Mouse (Mus musculus) embryonic facial prominence, embryonic 14.5 days (tissue): ENCODE results near the gene Nucb1. TPM values are rescaled to one million over a fixed set of nuclear protein-coding genes. Genes with fewer than 3 reads are reported as not detected.

ENCODE experiments used
- ATAC-seq: fragments of 200-750 bp; cut with Nextera tagmentation; 2 replicates; pipeline ENCODE4 v1.8.0; 2017; ENCODE audit warnings: low read depth, moderate number of reproducible peaks, moderate TSS enrichment
- DNase-seq: peaks from one replicate; pipeline ENCODE4 v3.0.0-alpha.2; 2015; ENCODE audit warnings: low spot score
- H3K27ac ChIP-seq: fragments of 300-500 bp; sonication (generic); replicated peaks from 2 replicates; pipeline ENCODE4 v1.5.1; 2014; ENCODE audit warnings: low read depth, mild to moderate bottlenecking, low read length, moderate library complexity
- H3K27me3 ChIP-seq: fragments of 300-500 bp; sonication (generic); replicated peaks from 2 replicates; pipeline ENCODE4 v1.6.1; 2014; ENCODE audit warnings: low read length; ENCODE audit not compliant: control insufficient read depth, insufficient read depth
- H3K36me3 ChIP-seq: fragments of 300-500 bp; sonication (generic); 2 replicates; pipeline ENCODE4 v1.6.1; 2014; ENCODE audit warnings: low read length, mixed read lengths; ENCODE audit not compliant: control insufficient read depth, insufficient read depth
- H3K4me1 ChIP-seq: fragments of 300-500 bp; sonication (generic); 2 replicates; pipeline ENCODE4 v1.6.1; 2014; ENCODE audit warnings: antibody characterized with exemption, low read length; ENCODE audit not compliant: control insufficient read depth, insufficient read depth
- H3K4me2 ChIP-seq: fragments of 300-500 bp; sonication (generic); 2 replicates; pipeline ENCODE4 v1.6.1; 2014; ENCODE audit warnings: low read depth, mild to moderate bottlenecking, low read length, moderate library complexity, mixed read lengths
- H3K4me3 ChIP-seq: fragments of 300-500 bp; sonication (generic); 2 replicates; pipeline ENCODE4 v1.5.1; 2014; ENCODE audit warnings: low read depth, mild to moderate bottlenecking, low read length
- H3K9ac ChIP-seq: fragments of 300-500 bp; sonication (generic); 2 replicates; pipeline ENCODE4 v1.6.1; 2014; ENCODE audit warnings: low read depth, mild to moderate bottlenecking, low read length, moderate library complexity, mixed read lengths
- H3K9me3 ChIP-seq: fragments of 300-500 bp; sonication (generic); 2 replicates; pipeline ENCODE4 v1.6.1; 2016; ENCODE audit warnings: low read length; ENCODE audit not compliant: control insufficient read depth
- WGBS: fragments of 180-500 bp; shearing (Covaris S2); extraction: QIAGEN DNeasy Blood & Tissue Kit; methylation state at CpG from one replicate; pipeline ENCODE4 v1.1.7; 2014; 5-methylcytosine and 5-hydroxymethylcytosine counted together
- polyA plus RNA-seq: library from polyadenylated mRNA; unstranded; fragments of >200 nt; fragmentation: Nextera tagmentation; extraction: Ambion mirVana; gene quantifications from 2 replicates; pipeline ENCODE4 v1.2.1, GENCODE M21; 2014

Nucb1 gene
- polyA plus RNA-seq = 209 and 236 TPM in 2 replicates

- peaks cover 28% of the 10 kb centered on the region for H3K36me3 ChIP-seq
- peak within 1 kb of the TSS; percentile 81 for H3K9ac ChIP-seq
- under 1% methylated on average over 44 of the region's 44 CpGs for WGBS
- peak within 1 kb of the TSS; percentile 89 for H3K27ac ChIP-seq
- peak within 1 kb of the TSS; percentile 98 for H3K4me2 ChIP-seq
- H3K4me1 ChIP-seq = peaks cover 10% of the 10 kb centered on the region
- H3K4me3 ChIP-seq = peak within 1 kb of the TSS; percentile 74
- DNase-seq (peak; percentile 98), ATAC-seq (peak; percentile 91)
- no peaks in the 10 kb centered on the region for H3K9me3 ChIP-seq
- H3K27me3 ChIP-seq = no peaks in the 10 kb centered on the region
Observed at GRCm38 (mm10) chr7:45509912-45510787, at the start of gene Nucb1. TSS of gene Nucb1 (minus strand) at chr7:45510406.

- 43% methylated on average over 6 of the region's 6 CpGs for WGBS
- peaks cover 6% of the 10 kb centered on the region for H3K4me1 ChIP-seq
- H3K9me3 ChIP-seq = no peaks in the 10 kb centered on the region
- H3K9ac ChIP-seq = no peak overlapping the region
- H3K36me3 ChIP-seq = no peaks in the 10 kb centered on the region
- H3K27me3 ChIP-seq = no peaks in the 10 kb centered on the region
- H3K4me2 ChIP-seq = no peak overlapping the region
- H3K4me3 ChIP-seq = no peak overlapping the region
- H3K27ac ChIP-seq = no peak overlapping the region
- ATAC-seq (no peak), DNase-seq (no peak)
Observed at GRCm38 (mm10) chr7:45558907-45559306, 48.7 kb upstream of the Nucb1 start.

GRCm38 (mm10) chr7:45555787-45556186 lies 45.6 kb upstream of the Nucb1 start:
- ATAC-seq (peak; percentile 41; the same call in 1 of the 2 replicates), DNase-seq (peak; percentile 72)
- no peak overlapping the region for H3K27ac ChIP-seq
- H3K9me3 ChIP-seq = no peaks in the 10 kb centered on the region
- no peaks in the 10 kb centered on the region for H3K36me3 ChIP-seq
- no peak overlapping the region for H3K4me2 ChIP-seq
- H3K4me1 ChIP-seq = no peaks in the 10 kb centered on the region
- WGBS = 26% methylated on average over 8 of the region's 8 CpGs
- no peak overlapping the region for H3K4me3 ChIP-seq
- H3K27me3 ChIP-seq = no peaks in the 10 kb centered on the region
- H3K9ac ChIP-seq = no peak overlapping the region; the same call in 1 of the 2 replicates

GRCm38 (mm10) chr7:45554744-45555143 lies 44.5 kb upstream of the Nucb1 start, which contains the start of gene Hsd17b14:
TSS of gene Hsd17b14 (plus strand) at chr7:45554893.
- Histone ChIP-seq H3K36me3 (no peaks in the 10 kb centered on the region), H3K9ac (peak within 1 kb of the TSS; percentile 48), H3K4me3 (no peak within 1 kb of the TSS), H3K27me3 (no peaks in the 10 kb centered on the region), H3K4me1 (no peaks in the 10 kb centered on the region), H3K27ac (no peak within 1 kb of the TSS), H3K4me2 (no peak within 1 kb of the TSS), H3K9me3 (no peaks in the 10 kb centered on the region)
- WGBS = 15% methylated on average over 8 of the region's 8 CpGs
- ATAC-seq (no peak), DNase-seq (no peak)

DNA sequence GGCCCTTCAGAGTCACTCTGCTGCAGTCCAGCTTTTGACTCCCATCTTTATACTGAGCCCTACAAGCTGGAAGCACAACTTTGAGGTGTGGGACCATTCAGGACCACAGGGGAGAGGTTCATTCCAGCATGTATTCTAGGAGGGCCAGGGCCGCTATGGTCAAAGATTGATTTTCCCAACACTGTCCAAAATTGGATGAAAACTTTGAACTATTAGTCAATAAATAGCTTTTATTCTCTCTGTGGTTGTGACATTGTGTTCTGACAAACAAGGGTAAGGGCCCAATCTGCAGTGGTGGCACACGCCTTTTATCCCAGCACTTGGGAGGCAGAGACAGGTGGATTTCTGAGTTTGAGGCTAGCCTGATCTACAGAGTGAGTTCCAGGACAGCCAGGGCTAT lies 43.8 kb upstream of the Nucb1 start:
- Histone ChIP-seq H3K36me3 (no peaks in the 10 kb centered on the region), H3K27ac (no peak overlapping the region), H3K9ac (no peak overlapping the region), H3K9me3 (no peaks in the 10 kb centered on the region), H3K4me3 (no peak overlapping the region), H3K4me1 (no peaks in the 10 kb centered on the region), H3K4me2 (no peak overlapping the region), H3K27me3 (no peaks in the 10 kb centered on the region)
- ATAC-seq (no peak), DNase-seq (no peak)
- WGBS = 90% methylated on average over 2 of the region's 2 CpGs

GRCm38 (mm10) chr7:45553519-45553918 lies 43.3 kb upstream of the Nucb1 start:
- DNase-seq (no peak), ATAC-seq (no peak)
- no peak overlapping the region for H3K4me3 ChIP-seq
- no peak overlapping the region for H3K9ac ChIP-seq
- no peaks in the 10 kb centered on the region for H3K9me3 ChIP-seq
- no peak overlapping the region for H3K27ac ChIP-seq
- H3K4me2 ChIP-seq = no peak overlapping the region
- no peaks in the 10 kb centered on the region for H3K36me3 ChIP-seq
- WGBS = 69% methylated on average over 8 of the region's 8 CpGs
- no peaks in the 10 kb centered on the region for H3K4me1 ChIP-seq
- no peaks in the 10 kb centered on the region for H3K27me3 ChIP-seq

DNA sequence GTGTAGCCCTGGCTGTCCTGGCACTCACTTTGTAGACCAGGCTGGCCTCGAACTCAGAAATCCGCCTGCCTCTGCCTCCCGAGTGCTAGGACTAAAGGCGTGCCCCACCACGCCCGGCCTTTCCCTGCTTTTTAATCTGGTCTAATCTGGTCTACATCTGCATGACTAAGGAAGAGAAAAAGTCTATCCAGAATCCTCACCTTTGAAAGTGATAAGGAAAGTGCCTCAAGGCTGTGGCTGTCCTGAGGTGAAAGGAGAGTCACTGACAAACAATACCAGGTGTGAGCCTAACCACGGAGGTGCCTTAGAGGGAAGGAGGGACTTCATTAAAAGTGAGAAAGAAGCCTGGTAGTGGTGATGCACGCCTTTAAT lies 41.3 kb upstream of the Nucb1 start:
- DNase-seq (no peak), ATAC-seq (no peak)
- Histone ChIP-seq H3K4me3 (no peak overlapping the region), H3K9me3 (no peaks in the 10 kb centered on the region), H3K27me3 (no peaks in the 10 kb centered on the region), H3K4me1 (no peaks in the 10 kb centered on the region), H3K9ac (no peak overlapping the region), H3K4me2 (no peak overlapping the region), H3K36me3 (no peaks in the 10 kb centered on the region), H3K27ac (no peak overlapping the region)
- WGBS = 83% methylated on average over 8 of the region's 8 CpGs

GRCm38 (mm10) chr7:45550821-45551511 lies 40.8 kb upstream of the Nucb1 start:
- no peaks in the 10 kb centered on the region for H3K27me3 ChIP-seq
- no peaks in the 10 kb centered on the region for H3K9me3 ChIP-seq
- H3K9ac ChIP-seq = no peak overlapping the region
- ATAC-seq (no peak), DNase-seq (no peak)
- no peaks in the 10 kb centered on the region for H3K36me3 ChIP-seq
- no peak overlapping the region; the same call in 1 of the 2 replicates for H3K27ac ChIP-seq
- H3K4me1 ChIP-seq = no peaks in the 10 kb centered on the region
- H3K4me3 ChIP-seq = no peak overlapping the region
- H3K4me2 ChIP-seq = no peak overlapping the region
- 69% methylated on average over 11 of the region's 11 CpGs for WGBS
